Mouse (Mus musculus) heart, postnatal 0 days (tissue): ENCODE measurements around the gene Slc6a17.

Experiments
- CTCF ChIP-seq: IDR thresholded peaks from 2 replicates; pipeline ENCODE4 v1.5.1; 2016; ENCODE audit warnings: antibody characterized with exemption, control low read depth, low read depth
- EP300 ChIP-seq: IDR thresholded peaks from 2 replicates; pipeline ENCODE4 v1.6.1; 2016; ENCODE audit warnings: antibody characterized with exemption, low read depth

GRCm38 (mm10) chr3:107559183-107559582, 41.4 kb upstream of the Slc6a17 start:
- TF ChIP-seq CTCF, result peak; percentile 99
- TF ChIP-seq EP300, result no peak
